ENCODE assay signal across 8 mouse cellular contexts in the genomic region with DNA sequence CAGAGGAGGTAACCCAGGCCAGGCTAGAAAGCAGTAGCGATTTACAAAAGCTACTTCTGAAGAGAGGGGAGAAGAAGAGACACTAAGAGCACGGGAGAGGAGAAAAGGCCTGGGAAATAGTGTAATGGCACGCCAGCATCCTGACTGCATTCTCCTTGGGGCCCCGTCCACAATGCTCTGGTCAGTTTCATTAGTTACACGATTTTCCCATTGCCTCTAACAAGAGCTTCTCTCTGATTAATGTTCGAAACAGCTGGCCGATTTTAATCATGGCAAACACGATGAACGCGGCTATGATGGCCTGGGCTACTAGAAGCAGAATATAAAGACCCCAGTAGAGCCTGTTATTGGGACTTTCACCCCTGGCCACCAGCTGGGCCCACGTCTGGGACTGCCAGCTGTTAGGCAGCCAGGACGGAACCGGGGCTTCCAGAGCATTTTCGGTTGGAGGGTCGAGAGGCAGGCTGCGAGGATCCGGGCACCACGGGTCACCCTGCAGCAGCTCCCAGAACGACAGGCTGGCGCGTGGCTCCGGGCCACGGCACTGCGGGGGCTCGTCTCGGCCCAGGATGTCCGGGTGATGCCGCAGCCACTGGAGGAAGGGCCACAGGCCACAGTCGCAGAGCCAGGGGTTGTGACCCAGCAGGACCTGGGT. TPM values are rescaled to one million over a fixed set of nuclear protein-coding genes. Genes with fewer than 3 reads are reported as not detected.
A peak's percentile ranks its signal among the peaks of the same experiment; 100 is the strongest.
DNase-seq lines count a peak whose midpoint lies in the region; ATAC-seq and TF ChIP-seq lines count a peak whose summit lies in the region.

No protein-coding gene starts in this region.

- peaks cover 40% of the 10 kb centered on the region for H3K27me3 ChIP-seq in heart, embryonic 16.5 days (ENCODE audit: control insufficient read depth, insufficient read depth, low read length)
- peaks cover 28% of the 10 kb centered on the region for H3K27me3 ChIP-seq in liver, embryonic 14.5 days (ENCODE audit: control insufficient read depth, insufficient read depth, low read length)
- peaks cover 16% of the 10 kb centered on the region for H3K27me3 ChIP-seq in stomach, embryonic 14.5 days (ENCODE audit: control insufficient read depth, insufficient read depth, low read length)

- no peak overlapping the region for H3K27ac ChIP-seq in heart, embryonic 16.5 days (ENCODE audit: low read length)
- H3K27ac ChIP-seq in liver, embryonic 14.5 days = no peak overlapping the region
- H3K27ac ChIP-seq in stomach, embryonic 14.5 days (ENCODE audit: low read length) = no peak overlapping the region

- WGBS in heart, embryonic 16.5 days = 15% methylated on average over 29 of the region's 29 CpGs
- WGBS in liver, embryonic 14.5 days (ENCODE audit: insufficient replicate concordance) = 22% methylated on average over 29 of the region's 29 CpGs
- WGBS in stomach, embryonic 14.5 days = 12% methylated on average over 29 of the region's 29 CpGs

- no peak for TF ChIP-seq CTCF in liver, embryonic 14.5 days (IDR thresholded peaks at IDR 0.05; ENCODE audit: low read depth)

- H3K9me3 ChIP-seq in heart, embryonic 16.5 days (replicated peaks; ENCODE audit: control insufficient read depth, low read length) = no peaks in the 10 kb centered on the region
- H3K9me3 ChIP-seq in liver, embryonic 14.5 days (ENCODE audit: control insufficient read depth, low read length) = no peaks in the 10 kb centered on the region
- H3K9me3 ChIP-seq in stomach, embryonic 14.5 days (ENCODE audit: control insufficient read depth, low read depth, low read length) = no peaks in the 10 kb centered on the region

- peak overlapping the region; percentile 66 for H3K9ac ChIP-seq in heart, embryonic 16.5 days (ENCODE audit: low read length)
- no peak overlapping the region for H3K9ac ChIP-seq in liver, embryonic 14.5 days (replicated peaks)
- peak overlapping the region; percentile 33 for H3K9ac ChIP-seq in stomach, embryonic 14.5 days (replicated peaks; ENCODE audit: low read depth, low read length)

- no peak for TF ChIP-seq EP300 in liver, embryonic 14.5 days (IDR thresholded peaks at IDR 0.05; ENCODE audit: low read depth)

- no peaks in the 10 kb centered on the region for H3K36me3 ChIP-seq in heart, embryonic 16.5 days (ENCODE audit: control insufficient read depth, insufficient read depth)
- H3K36me3 ChIP-seq in liver, embryonic 14.5 days (replicated peaks; ENCODE audit: control insufficient read depth, insufficient read depth, low read depth) = no peaks in the 10 kb centered on the region
- H3K36me3 ChIP-seq in stomach, embryonic 14.5 days (ENCODE audit: control insufficient read depth, insufficient read depth, low read length) = no peaks in the 10 kb centered on the region; the same call in 1 of the 2 replicates

- peaks cover 13% of the 10 kb centered on the region for H3K4me1 ChIP-seq in heart, embryonic 16.5 days (ENCODE audit: control insufficient read depth, insufficient read depth, low read length)
- peaks cover 8 to 18% of the 10 kb centered on the region in 2 experiments for H3K4me1 ChIP-seq in liver, embryonic 14.5 days (replicated peaks; ENCODE audit: control insufficient read depth in 2 of 2, insufficient read depth in 2 of 2, low read length in 1 of 2)
- 0 out of 2 replicates have a peak, but pooled peaks cover 5% of the 10 kb centered on the region for H3K4me1 ChIP-seq in stomach, embryonic 14.5 days (ENCODE audit: control insufficient read depth, insufficient read depth, low read length)

- ATAC-seq in heart, embryonic 16.5 days (replicated peaks; ENCODE audit: extremely low read depth, insufficient read depth, low FRiP score) = no peak
- ATAC-seq in liver, embryonic 14.5 days (ENCODE audit: insufficient read depth) = no peak
- peak; percentile 23; the same call in 1 of the 2 replicates for ATAC-seq in stomach, embryonic 14.5 days (ENCODE audit: insufficient number of reproducible peaks, insufficient read depth, low FRiP score, low read depth)

- DNase-seq in kidney, adult 18-20 months = peak; percentile 21
- DNase-seq in kidney, adult 11 months = no peak
- peak; percentile 12 for DNase-seq in embryo, embryonic 10 days (ENCODE audit: low spot score)
- DNase-seq in liver, embryonic 14.5 days (ENCODE audit: low read depth in 3 of 3, low spot score in 3 of 3) = no peak
- DNase-seq in thymus, postnatal 4 days = no peak
- no peak for DNase-seq in cerebellum, adult 9-11 months

- peak overlapping the region; percentile 67 for H3K4me3 ChIP-seq in heart, embryonic 16.5 days (ENCODE audit: low read length)
- peak overlapping the region; percentile 12 to 60 for H3K4me3 ChIP-seq in liver, embryonic 14.5 days (ENCODE audit: insufficient read depth in 1 of 2, low read depth in 2 of 2, low read length in 2 of 2)
- peak overlapping the region; percentile 54 for H3K4me3 ChIP-seq in stomach, embryonic 14.5 days (ENCODE audit: low read depth, low read length)

- H3K4me2 ChIP-seq in heart, embryonic 16.5 days (ENCODE audit: low read depth, low read length) = peak overlapping the region; percentile 82
- peak overlapping the region; percentile 67 for H3K4me2 ChIP-seq in liver, embryonic 14.5 days (ENCODE audit: low read depth)
- peak overlapping the region; percentile 100 for H3K4me2 ChIP-seq in stomach, embryonic 14.5 days (replicated peaks; ENCODE audit: low read depth, low read length)

RNA-seq across cellular contexts. Expression of a gene that starts 2.5 kb away (rescaled TPM):
- polyA plus RNA-seq in heart, embryonic 16.5 days (2015; fragmentation: Nextera tagmentation; extraction: Ambion mirVana) = 0.97 and 1.1 TPM in 2 replicates
- polyA plus RNA-seq in liver, embryonic 14.5 days (2012; rRNA removed) = 9.4 and 9.9 TPM in 2 replicates
- polyA plus RNA-seq in liver, embryonic 14.5 days (2014; fragmentation: Nextera tagmentation; extraction: Ambion mirVana) = 9.8 and 13.5 TPM in 2 replicates
- polyA plus RNA-seq in stomach, embryonic 14.5 days (2014; fragmentation: Nextera tagmentation; extraction: Ambion mirVana) = 0.56 and 0.65 TPM in 2 replicates

RNA-seq across cellular contexts. Expression of a gene that starts 25.0 kb away (rescaled TPM):
- 0.21 and 0.26 TPM in 2 replicates for polyA plus RNA-seq in heart, embryonic 16.5 days (2015; fragmentation: Nextera tagmentation; extraction: Ambion mirVana)
- polyA plus RNA-seq in liver, embryonic 14.5 days (2012; rRNA removed) = 0.01 TPM in 1 of 2 replicates, not detected in the other
- 0.01 TPM in 1 of 2 replicates, not detected in the other for polyA plus RNA-seq in liver, embryonic 14.5 days (2014; fragmentation: Nextera tagmentation; extraction: Ambion mirVana)
- polyA plus RNA-seq in stomach, embryonic 14.5 days (2014; fragmentation: Nextera tagmentation; extraction: Ambion mirVana) = 0.52 and 0.55 TPM in 2 replicates

RNA-seq across cellular contexts. Expression of a gene that starts 40.8 kb away (rescaled TPM):
- polyA plus RNA-seq in heart, embryonic 16.5 days (2015; fragmentation: Nextera tagmentation; extraction: Ambion mirVana) = not detected in 2 replicates
- polyA plus RNA-seq in liver, embryonic 14.5 days (2012; rRNA removed) = 4.8 and 5.6 TPM in 2 replicates
- polyA plus RNA-seq in liver, embryonic 14.5 days (2014; fragmentation: Nextera tagmentation; extraction: Ambion mirVana) = 2.1 and 2.8 TPM in 2 replicates
- polyA plus RNA-seq in stomach, embryonic 14.5 days (2014; fragmentation: Nextera tagmentation; extraction: Ambion mirVana) = not detected in 2 replicates

Comparison
In these comparisons a context has a peak if more than half of its experiments do, and no peak if none do; other contexts are left out.
1. DNase-seq: peak in kidney, adult 18-20 months (single experiment) and embryo, embryonic 10 days (single experiment); none in kidney, adult 11 months (single experiment), liver, embryonic 14.5 days (0 of 3), thymus, postnatal 4 days (single experiment) and cerebellum, adult 9-11 months (single experiment).
2. Peak in every context shown above with its lines, with median percentiles within 50 percentile points of each other: H3K4me2 ChIP-seq and H3K4me3 ChIP-seq.